Mouse (Mus musculus) CH12.LX (cell line): ENCODE results near the gene Vtn. TPM values are rescaled to one million over a fixed set of nuclear protein-coding genes. Genes with fewer than 3 reads are reported as not detected.

ENCODE experiments used
- DNase-seq: peaks from one replicate; pipeline ENCODE4 v3.0.0-alpha.2; 2013; ENCODE audit errors: extremely low read depth
- H3K27ac ChIP-seq: 2 replicates; pipeline ENCODE4 v1.5.1; 2012; ENCODE audit warnings: low read depth, mild to moderate bottlenecking, control low read depth, moderate library complexity; ENCODE audit not compliant: insufficient read depth
- H3K27me3 ChIP-seq: replicated peaks from 2 replicates; pipeline ENCODE3; 2012; ENCODE audit warnings: inconsistent platforms
- H3K36me3 ChIP-seq, 2 experiments: replicated peaks in 1 of 2; 2 replicates each; pipeline versions ENCODE3 to v1.6.1; 2012; ENCODE audit warnings: inconsistent platforms in 1 of 2, low read length in 1 of 2, mild to moderate bottlenecking in 1 of 2, mixed read lengths in 1 of 2, moderate library complexity in 1 of 2; ENCODE audit not compliant: control insufficient read depth in 1 of 2, insufficient read depth in 1 of 2
- H3K4me1 ChIP-seq, 2 experiments: 2 replicates each; pipeline ENCODE4 v1.6.1; 2012; ENCODE audit warnings: inconsistent platforms in 1 of 2, moderate library complexity in 1 of 2; ENCODE audit not compliant: insufficient read depth in 2 of 2, control insufficient read depth in 1 of 2
- H3K4me2 ChIP-seq: 2 replicates; pipeline ENCODE4 v1.6.1; 2012; ENCODE audit warnings: low read depth, mild to moderate bottlenecking, control low read depth; ENCODE audit not compliant: poor library complexity, insufficient read depth, severe bottlenecking
- H3K4me3 ChIP-seq, 3 experiments: fragments of 150-350 bp in 1 of 3; sonication (generic) in 1 of 3; replicated peaks in 1 of 3; 2 replicates each; pipeline versions ENCODE3 to v1.5.1; 2011 to 2012; ENCODE audit warnings: low read depth in 2 of 3, low read length in 2 of 3, mild to moderate bottlenecking in 2 of 3, moderate library complexity in 2 of 3, control low read depth in 1 of 3, improper control_type of control experiment in 1 of 3, inconsistent platforms in 1 of 3, mixed read lengths in 1 of 3; ENCODE audit not compliant: poor library complexity in 1 of 3
- H3K79me2 ChIP-seq: replicated peaks from 2 replicates; pipeline ENCODE4 v1.6.1; 2012; ENCODE audit warnings: mild to moderate bottlenecking, moderate library complexity; ENCODE audit not compliant: control insufficient read depth, poor library complexity, insufficient read depth, severe bottlenecking; ENCODE audit errors: extremely low read depth
- H3K9ac ChIP-seq: 2 replicates; pipeline ENCODE4 v1.6.1; 2012; ENCODE audit warnings: low read depth, mild to moderate bottlenecking, control low read depth, moderate library complexity; ENCODE audit not compliant: insufficient read depth
- H3K9me3 ChIP-seq: replicated peaks from 2 replicates; pipeline ENCODE3; 2012; ENCODE audit warnings: low read length, inconsistent platforms, mixed read lengths
- BHLHE40 ChIP-seq: IDR thresholded peaks from 2 replicates; pipeline ENCODE4 v1.6.1; 2011; ENCODE audit warnings: mild to moderate bottlenecking, low read depth, low read length, improper control_type of control experiment
- CHD1 ChIP-seq: IDR thresholded peaks from 2 replicates; pipeline ENCODE4 v1.6.1; 2012; ENCODE audit warnings: low read depth, low read length, improper control_type of control experiment, inconsistent platforms
- CTCF ChIP-seq, 2 experiments: IDR thresholded peaks in 1 of 2; conservative IDR thresholded peaks in 1 of 2; 2 replicates each; pipeline ENCODE4 v1.5.1; 2011 to 2012; ENCODE audit warnings: low read depth in 2 of 2, low read length in 2 of 2, improper control_type of control experiment in 1 of 2, inconsistent platforms in 1 of 2, mild to moderate bottlenecking in 1 of 2, moderate library complexity in 1 of 2
- E2F4 ChIP-seq: IDR thresholded peaks from 2 replicates; pipeline ENCODE4 v1.6.1; 2011; ENCODE audit warnings: low read depth, low read length, improper control_type of control experiment; ENCODE audit not compliant: insufficient replicate concordance
- ETS1 ChIP-seq: conservative IDR thresholded peaks from 2 replicates; pipeline ENCODE4 v1.6.1; 2012; ENCODE audit warnings: low read depth, mild to moderate bottlenecking, inconsistent platforms, low read length, improper control_type of control experiment, moderate library complexity
- GABPA ChIP-seq: IDR thresholded peaks from 2 replicates; pipeline ENCODE4 v1.6.1; 2012; ENCODE audit warnings: low read depth, low read length, improper control_type of control experiment, inconsistent platforms; ENCODE audit not compliant: insufficient replicate concordance
- HCFC1 ChIP-seq: IDR thresholded peaks from 2 replicates; pipeline ENCODE4 v1.6.1; 2012; ENCODE audit warnings: low read depth, mild to moderate bottlenecking, inconsistent platforms, low read length, improper control_type of control experiment
- IRF4 ChIP-seq: IDR thresholded peaks from 2 replicates; pipeline ENCODE4 v1.6.1; 2014; ENCODE audit warnings: low read depth, mild to moderate bottlenecking, inconsistent platforms, low read length, improper control_type of control experiment
- JUN ChIP-seq: IDR thresholded peaks from 2 replicates; pipeline ENCODE4 v1.6.1; 2011; ENCODE audit warnings: low read depth, mild to moderate bottlenecking, low read length, improper control_type of control experiment, moderate library complexity; ENCODE audit not compliant: insufficient read depth
- MAFK ChIP-seq: IDR thresholded peaks from 2 replicates; pipeline ENCODE4 v1.6.1; 2011; ENCODE audit warnings: low read length, improper control_type of control experiment; ENCODE audit not compliant: insufficient replicate concordance
- MAZ ChIP-seq: IDR thresholded peaks from 2 replicates; pipeline ENCODE4 v1.6.1; 2012; ENCODE audit warnings: low read depth, mild to moderate bottlenecking, inconsistent platforms, low read length, improper control_type of control experiment, moderate library complexity
- MEF2A ChIP-seq: IDR thresholded peaks from 2 replicates; pipeline ENCODE4 v1.6.1; 2014; ENCODE audit warnings: low read depth, mild to moderate bottlenecking, inconsistent platforms, low read length, improper control_type of control experiment, borderline replicate concordance
- MYC ChIP-seq: IDR thresholded peaks from 2 replicates; pipeline ENCODE4 v1.6.1; 2011; ENCODE audit warnings: low read depth, mild to moderate bottlenecking, improper control_type of control experiment, low read length
- NELFE ChIP-seq: IDR thresholded peaks from 2 replicates; pipeline ENCODE4 v1.6.1; 2011; ENCODE audit warnings: low read depth, low read length, improper control_type of control experiment
- NRF1 ChIP-seq: IDR thresholded peaks from 2 replicates; pipeline ENCODE4 v1.6.1; 2014; ENCODE audit warnings: low read depth, mild to moderate bottlenecking, inconsistent platforms, low read length, improper control_type of control experiment, moderate library complexity
- POLR2A ChIP-seq: IDR thresholded peaks from 2 replicates; pipeline ENCODE4 v1.6.1; 2011; ENCODE audit warnings: low read depth, mild to moderate bottlenecking, improper control_type of control experiment, low read length
- POLR2AphosphoS2 ChIP-seq: IDR thresholded peaks from 2 replicates; pipeline ENCODE4 v1.6.1; 2011; ENCODE audit warnings: low read depth, low read length, improper control_type of control experiment
- RAD21 ChIP-seq: IDR thresholded peaks from 2 replicates; pipeline ENCODE4 v1.6.1; 2011; ENCODE audit warnings: low read depth, mild to moderate bottlenecking, low read length, improper control_type of control experiment, moderate library complexity
- SIN3A ChIP-seq: IDR thresholded peaks from 2 replicates; pipeline ENCODE4 v1.6.1; 2012; ENCODE audit warnings: low read length, improper control_type of control experiment, inconsistent platforms
- SMC3 ChIP-seq: IDR thresholded peaks from 2 replicates; pipeline ENCODE4 v1.6.1; 2011; ENCODE audit warnings: low read depth, low read length, improper control_type of control experiment
- TBP ChIP-seq: conservative IDR thresholded peaks from 2 replicates; pipeline ENCODE4 v1.6.1; 2011; ENCODE audit warnings: low read depth, low read length, improper control_type of control experiment
- UBTF ChIP-seq: IDR thresholded peaks from 2 replicates; pipeline ENCODE4 v1.6.1; 2012; ENCODE audit warnings: low read depth, mild to moderate bottlenecking, inconsistent platforms, low read length, improper control_type of control experiment, moderate library complexity
- USF1 ChIP-seq: IDR thresholded peaks from 2 replicates; pipeline ENCODE4 v1.6.1; 2014; ENCODE audit warnings: low read depth, mild to moderate bottlenecking, inconsistent platforms, low read length, improper control_type of control experiment
- USF2 ChIP-seq: conservative IDR thresholded peaks from 2 replicates; pipeline ENCODE4 v1.6.1; 2011; ENCODE audit warnings: low read depth, low read length, improper control_type of control experiment
- ZKSCAN1 ChIP-seq: IDR thresholded peaks from 2 replicates; pipeline ENCODE4 v1.6.1; 2012; ENCODE audit warnings: low read depth, inconsistent platforms, low read length, improper control_type of control experiment, borderline replicate concordance
- ZMIZ1 ChIP-seq: IDR thresholded peaks from 2 replicates; pipeline ENCODE4 v1.6.1; 2012; ENCODE audit warnings: low read depth, mild to moderate bottlenecking, inconsistent platforms, low read length, improper control_type of control experiment
- ZNF384 ChIP-seq: IDR thresholded peaks from 2 replicates; pipeline ENCODE4 v1.6.1; 2012; ENCODE audit warnings: low read depth, low read length, improper control_type of control experiment, inconsistent platforms
- dilution Hi-C: fragments of 300-500 bp; cut with MboI; formaldehyde crosslinking; loops from 2 replicates; pipeline ENCODE4 v1.14.3; 2020; ENCODE audit warnings: low sequenced_read_pairs; ENCODE audit not compliant: extremely low pct_unique_long_range_greater_than_20kb, extremely low pct_ligation_motif_present
- in situ Hi-C: fragments of 300-500 bp; cut with MboI; formaldehyde crosslinking; loops from 3 replicates; pipeline ENCODE4 v1.14.3; 2019; ENCODE audit warnings: low sequenced_read_pairs, low pct_ligation_motif_present, low pct_unique_long_range_greater_than_20kb, mixed read lengths
- polyA plus RNA-seq: library from polyadenylated mRNA; unstranded; fragments of >175 nt; gene quantifications from 2 replicates; pipeline ENCODE4 v1.2.1, GENCODE M21; 2012; ENCODE audit warnings: low read depth; ENCODE audit not compliant: insufficient read length
- total RNA-seq, 2 experiments: library from RNA; depleted of rRNA; stranded (reverse); fragments of 300-350 nt in 1 of 2; fragments of >200 nt in 1 of 2; gene quantifications; 2 replicates each; pipeline ENCODE4 v1.2.3; 2012 to 2014

The Vtn gene
- total and polyA plus RNA-seq, 3 experiments, result not detected

GRCm38 (mm10) chr11:78475289-78475688 is 23.6 kb upstream of the Vtn start:
- Histone ChIP-seq H3K27ac (no peak overlapping the region), H3K27me3 (peaks cover 1% of the 10 kb centered on the region), H3K9me3 (no peaks in the 10 kb centered on the region), H3K36me3 (peaks cover 0 to 2% of the 10 kb centered on the region in 2 experiments), H3K79me2 (no peaks in the 10 kb centered on the region), H3K9ac (no peak overlapping the region), H3K4me3 (no peak overlapping the region), H3K4me1 (peaks cover 2 to 17% of the 10 kb centered on the region in 2 experiments; a peak in 3 of 4 replicates), H3K4me2 (no peak overlapping the region)
- in situ Hi-C loops, result no loop called here
- dilution Hi-C loops, result no loop called here
- no peak for DNase-seq
- TF ChIP-seq IRF4 (no peak), MAFK (no peak), USF1 (no peak), SIN3A (no peak), POLR2A (no peak), MAZ (no peak), CTCF (conservative IDR thresholded peaks at IDR 0.05 in 1 of 2, IDR thresholded peaks at IDR 0.05 in 1 of 2; ENCODE audit: low read depth in 2 of 2, low read length in 2 of 2) (no peak), GABPA (no peak), NELFE (no peak), ZNF384 (no peak), TBP (no peak), POLR2AphosphoS2 (no peak)

GRCm38 (mm10) chr11:78483639-78484038 is 15.3 kb upstream of the Vtn start:
- Histone ChIP-seq H3K4me2 (no peak overlapping the region), H3K79me2 (no peaks in the 10 kb centered on the region)
- DNase-seq, result no peak
- dilution Hi-C loops, result no loop called here
- TF ChIP-seq BHLHE40 (no peak), HCFC1 (no peak), SIN3A (no peak), UBTF (no peak), ZMIZ1 (no peak), SMC3 (no peak), MAZ (no peak), MYC (no peak), ZKSCAN1 (no peak), ETS1 (no peak), RAD21 (no peak), USF1 (no peak), MEF2A (no peak), MAFK (no peak), JUN (no peak), CHD1 (no peak), NRF1 (no peak), USF2 (no peak), E2F4 (no peak)
- TF ChIP-seq, all 38 proteins: peak for 0
- in situ Hi-C loops, result no loop called here
- H3K9ac ChIP-seq, result no peak overlapping the region
- no peak overlapping the region for H3K4me3 ChIP-seq
- no peak overlapping the region for H3K27ac ChIP-seq
- no peaks in the 10 kb centered on the region for H3K9me3 ChIP-seq
- H3K4me1 ChIP-seq, result no peaks in the 10 kb centered on the region
- H3K27me3 ChIP-seq, result no peaks in the 10 kb centered on the region
- H3K36me3 ChIP-seq, result no peaks in the 10 kb centered on the region
